In the genomic region with DNA sequence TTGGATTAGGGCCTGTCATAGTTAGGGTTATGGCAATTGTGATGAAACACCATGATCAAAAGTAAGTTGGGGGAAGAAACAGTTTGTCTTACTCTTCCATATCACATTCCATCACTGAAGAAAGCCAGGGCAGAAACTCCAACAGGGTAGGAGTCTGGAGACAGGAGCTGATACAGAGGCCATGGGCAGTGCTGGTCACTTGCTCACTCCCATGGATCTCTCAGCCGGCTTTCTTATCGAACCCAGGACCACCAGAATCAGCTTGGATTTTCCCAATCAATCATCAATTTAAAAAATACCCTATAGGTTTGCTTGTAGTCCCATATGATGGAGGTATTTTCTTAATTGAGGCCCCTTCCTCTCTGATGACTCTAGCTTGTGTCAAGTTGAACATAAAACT, we compare ENCODE assay signal across 37 mouse cellular contexts. TPM values are rescaled to one million over a fixed set of nuclear protein-coding genes. Genes with fewer than 3 reads are reported as not detected.
"Had no signal": no experiment of that assay in that cellular context is flagged by ENCODE, and none has a peak within 500 bp of the region (broad histone marks: within the 10 kb centered on the region; RNA-seq: fewer than 3 reads in every experiment).

No protein-coding gene starts in this region.

- H3K4me2 ChIP-seq: heart, embryonic 11.5 days; heart, embryonic 12.5 days; heart, embryonic 13.5 days; heart, embryonic 15.5 days; hindbrain, embryonic 12.5 days; hindbrain, embryonic 13.5 days; hindbrain, embryonic 14.5 days; hindbrain, embryonic 15.5 days; intestine, embryonic 15.5 days; kidney, embryonic 15.5 days had no signal

- H3K4me1 ChIP-seq: hindbrain, embryonic 13.5 days; hindbrain, embryonic 15.5 days had no signal

- H3K27ac ChIP-seq: heart, embryonic 10.5 days; heart, embryonic 13.5 days; heart, embryonic 15.5 days; hindbrain, embryonic 10.5 days; hindbrain, embryonic 12.5 days; hindbrain, embryonic 13.5 days; hindbrain, embryonic 14.5 days; hindbrain, embryonic 15.5 days; hindbrain, postnatal 0 days; intestine, embryonic 15.5 days; kidney, embryonic 15.5 days; kidney, postnatal 0 days; layer of hippocampus, adult 2 months had no signal

- H3K36me3 ChIP-seq: heart, embryonic 10.5 days; heart, embryonic 12.5 days; heart, embryonic 13.5 days; heart, embryonic 15.5 days; hindbrain, embryonic 10.5 days; hindbrain, embryonic 12.5 days; hindbrain, embryonic 13.5 days; hindbrain, embryonic 15.5 days; intestine, embryonic 15.5 days; kidney, embryonic 15.5 days had no signal

- H3K27me3 ChIP-seq: heart, embryonic 12.5 days; heart, embryonic 13.5 days; heart, embryonic 15.5 days; hindbrain, embryonic 12.5 days; hindbrain, embryonic 13.5 days; hindbrain, embryonic 15.5 days; intestine, embryonic 15.5 days; kidney, embryonic 15.5 days had no signal

- H3K4me3 ChIP-seq: heart, embryonic 10.5 days; heart, embryonic 12.5 days; heart, embryonic 13.5 days; heart, embryonic 15.5 days; hindbrain, embryonic 10.5 days; hindbrain, embryonic 12.5 days; hindbrain, embryonic 13.5 days; hindbrain, embryonic 15.5 days; intestine, embryonic 15.5 days; kidney, embryonic 15.5 days; layer of hippocampus, adult 2 months had no signal

- H3K9ac ChIP-seq: heart, embryonic 12.5 days; heart, embryonic 13.5 days; heart, embryonic 15.5 days; hindbrain, embryonic 12.5 days; hindbrain, embryonic 13.5 days; hindbrain, embryonic 14.5 days; hindbrain, embryonic 15.5 days; intestine, embryonic 15.5 days; kidney, embryonic 15.5 days had no signal

- H3K9me3 ChIP-seq: heart, embryonic 10.5 days; heart, embryonic 12.5 days; heart, embryonic 13.5 days; heart, embryonic 15.5 days; hindbrain, embryonic 10.5 days; hindbrain, embryonic 12.5 days; hindbrain, embryonic 13.5 days; hindbrain, embryonic 15.5 days; intestine, embryonic 15.5 days; kidney, embryonic 15.5 days had no signal

- DNase-seq: heart, postnatal 14 days; heart, postnatal 36 days; heart, postnatal 4 days; kidney, adult 11 months; kidney, adult 18-20 months; kidney, adult 2 months; kidney, adult 8-10 months; kidney, adult 9 months; kidney, postnatal 10 days; kidney, postnatal 14 days; kidney, postnatal 25 days; kidney, postnatal 36 days; kidney, postnatal 4 days; layer of hippocampus, adult 9-11 months; layer of hippocampus, postnatal 36 days had no signal

- ATAC-seq: hindbrain, embryonic 16.5 days; hindbrain, postnatal 0 days; inflammation-experienced regulatory T-cells, adult 6 months; intestine, embryonic 15.5 days; intestine, embryonic 16.5 days; intestine, postnatal 0 days had no signal

RNA-seq across cellular contexts. Expression of gene Slamf9, which starts 21.3 kb away (rescaled TPM):
- total RNA-seq: hematopoietic stem cell, adult 5-6 weeks; hindbrain, postnatal 0 days; layer of hippocampus, postnatal 14 days; layer of hippocampus, postnatal 25 days had no signal
- polyA plus RNA-seq: hindbrain, embryonic 10.5 days; hindbrain, embryonic 13.5 days had no signal
